Mouse (Mus musculus) liver, adult 2 months (tissue): ENCODE results near the gene Tenm2. TPM values are rescaled to one million over a fixed set of nuclear protein-coding genes. Genes with fewer than 3 reads are reported as not detected.

Experiments used
- DNase-seq: peaks from one replicate; pipeline ENCODE4 v3.0.0-alpha.2; 2011; ENCODE audit warnings: low read depth, low spot score; ENCODE audit errors: extremely low read depth
- H3K27ac ChIP-seq: fragments of 200-500 bp; replicated peaks from 2 replicates; pipeline ENCODE4 v1.5.1; 2012; ENCODE audit warnings: low read depth, mild to moderate bottlenecking, control low read depth, inconsistent platforms, low read length; ENCODE audit not compliant: insufficient read depth
- H3K27me3 ChIP-seq: fragments of 200-500 bp; 2 replicates; pipeline ENCODE4 v1.6.1; 2012; ENCODE audit warnings: mild to moderate bottlenecking, moderate library complexity, low read length, inconsistent platforms; ENCODE audit not compliant: control insufficient read depth, insufficient read depth
- H3K36me3 ChIP-seq: fragments of 200-500 bp; 2 replicates; pipeline ENCODE4 v1.6.1; 2012; ENCODE audit warnings: low read length, inconsistent platforms; ENCODE audit not compliant: control insufficient read depth, insufficient read depth
- H3K4me1 ChIP-seq: fragments of 200-500 bp; 2 replicates; pipeline ENCODE4 v1.6.1; 2011; ENCODE audit warnings: low read length; ENCODE audit not compliant: control insufficient read depth, insufficient read depth
- H3K4me3 ChIP-seq: fragments of 200-500 bp; 2 replicates; pipeline ENCODE4 v1.5.1; 2011; ENCODE audit warnings: low read depth, mild to moderate bottlenecking, control low read depth, low read length, moderate library complexity; ENCODE audit not compliant: insufficient read depth
- H3K79me2 ChIP-seq: fragments of 200-500 bp; 2 replicates; pipeline ENCODE4 v1.6.1; 2012; ENCODE audit warnings: inconsistent platforms, mild to moderate bottlenecking, low read length, moderate library complexity; ENCODE audit not compliant: control insufficient read depth, insufficient read depth
- H3K9ac ChIP-seq: fragments of 200-500 bp; 2 replicates; pipeline ENCODE4 v1.6.1; 2012; ENCODE audit warnings: low read depth, mild to moderate bottlenecking, control low read depth, inconsistent platforms, low read length
- CTCF ChIP-seq: fragments of 200-500 bp; IDR thresholded peaks from 2 replicates; pipeline ENCODE4 v1.5.1; 2011; ENCODE audit warnings: low read depth, low read length, control low read depth
- POLR2A ChIP-seq: fragments of 200-500 bp; IDR thresholded peaks from 2 replicates; pipeline ENCODE4 v1.6.1; 2011; ENCODE audit warnings: low read length, control low read depth; ENCODE audit not compliant: insufficient read depth; ENCODE audit errors: extremely low read depth
- WGBS: fragments of 180-500 bp; shearing (Covaris S2); methylation state at CpG from one replicate; pipeline ENCODE4 v1.1.7; 2018; 5-methylcytosine and 5-hydroxymethylcytosine counted together
- polyA plus RNA-seq: library from polyadenylated mRNA; depleted of rRNA; stranded (reverse); fragments of >200 nt; gene quantifications from 2 replicates; pipeline ENCODE4 v1.2.3, GENCODE M21; 2012
- total RNA-seq: library from RNA; depleted of rRNA; stranded (reverse); fragments of >200 nt; gene quantifications from 2 replicates; pipeline ENCODE4 v1.2.3, GENCODE M21; 2014

The Tenm2 gene
- total and polyA plus RNA-seq, 2 experiments, result not detected

DNA sequence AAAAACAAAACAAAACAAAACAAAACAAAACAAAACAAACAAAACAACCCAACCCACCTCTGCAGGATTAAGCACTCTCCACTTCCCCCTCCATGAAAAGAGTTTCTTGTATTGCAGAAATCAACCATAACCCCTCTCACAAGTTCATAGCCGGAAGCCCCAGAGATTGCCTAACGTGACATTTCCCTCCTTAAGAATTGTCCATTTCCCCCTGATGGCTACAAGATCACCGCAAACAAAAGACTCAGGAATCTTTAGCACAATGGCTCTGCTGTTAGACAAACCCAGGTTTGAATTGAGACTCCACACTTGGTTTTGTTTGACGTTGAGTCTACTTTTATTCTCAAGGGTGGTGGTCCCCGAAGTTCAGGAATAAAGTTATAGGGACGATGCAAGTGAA, 1063.2 kb downstream of the Tenm2 start:
- H3K79me2 ChIP-seq, result no peaks in the 10 kb centered on the region
- H3K27me3 ChIP-seq, result no peaks in the 10 kb centered on the region
- no peak for DNase-seq
- no peak overlapping the region for H3K9ac ChIP-seq
- H3K27ac ChIP-seq, result no peak overlapping the region
- H3K4me1 ChIP-seq, result no peaks in the 10 kb centered on the region
- TF ChIP-seq CTCF, result no peak
- TF ChIP-seq POLR2A, result no peak
- 78% methylated on average over 6 of the region's 6 CpGs for WGBS
- H3K4me3 ChIP-seq, result no peak overlapping the region
- no peaks in the 10 kb centered on the region for H3K36me3 ChIP-seq

DNA sequence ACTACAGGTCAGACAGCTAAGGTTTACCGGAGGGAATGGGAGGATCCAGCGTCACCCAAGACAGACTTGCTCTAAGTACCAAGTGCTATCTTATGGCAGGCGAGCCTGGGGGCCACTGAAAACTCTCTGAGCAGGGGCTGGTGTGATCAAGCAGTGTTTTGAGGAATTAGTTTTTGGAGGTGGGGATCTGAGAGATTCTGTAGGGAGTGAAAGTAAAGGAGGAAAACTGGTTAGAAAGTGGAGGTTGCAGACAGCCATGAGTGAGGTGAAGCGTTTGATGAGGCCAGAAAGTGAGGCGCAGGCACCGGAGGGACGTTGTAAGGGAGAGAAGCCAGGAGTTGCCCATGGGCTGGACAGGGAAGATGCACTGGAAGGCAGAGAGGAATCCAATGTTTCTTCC, 1063.8 kb downstream of the Tenm2 start:
- Histone ChIP-seq H3K27ac (no peak overlapping the region), H3K4me1 (no peaks in the 10 kb centered on the region), H3K36me3 (no peaks in the 10 kb centered on the region), H3K79me2 (no peaks in the 10 kb centered on the region), H3K27me3 (no peaks in the 10 kb centered on the region), H3K9ac (no peak overlapping the region), H3K4me3 (no peak overlapping the region)
- WGBS, result 81% methylated on average over 7 of the region's 7 CpGs
- TF ChIP-seq POLR2A (no peak), CTCF (no peak)
- DNase-seq, result no peak

DNA sequence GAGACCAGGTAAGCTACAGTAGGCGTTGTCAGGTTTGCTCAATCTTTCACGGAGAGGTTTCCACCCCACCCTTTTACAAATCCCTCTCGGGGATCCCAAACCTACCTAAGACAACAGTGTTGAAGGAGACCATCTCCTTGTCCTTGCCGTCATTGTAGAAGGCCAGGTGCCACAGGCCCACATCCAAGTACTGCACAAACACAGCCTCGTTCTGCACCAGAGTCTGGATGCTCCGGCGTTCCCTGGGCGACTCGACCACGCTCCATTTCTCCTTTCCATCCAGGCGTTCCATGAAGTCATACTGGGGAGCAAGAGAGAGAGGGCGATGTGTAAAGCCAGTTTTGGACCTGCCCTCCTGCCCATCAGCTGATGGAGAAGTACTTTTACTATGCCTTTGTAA, 1064.5 kb downstream of the Tenm2 start:
- WGBS, result 88% methylated on average over 12 of the region's 12 CpGs
- DNase-seq, result no peak
- no peaks in the 10 kb centered on the region for H3K36me3 ChIP-seq

DNA sequence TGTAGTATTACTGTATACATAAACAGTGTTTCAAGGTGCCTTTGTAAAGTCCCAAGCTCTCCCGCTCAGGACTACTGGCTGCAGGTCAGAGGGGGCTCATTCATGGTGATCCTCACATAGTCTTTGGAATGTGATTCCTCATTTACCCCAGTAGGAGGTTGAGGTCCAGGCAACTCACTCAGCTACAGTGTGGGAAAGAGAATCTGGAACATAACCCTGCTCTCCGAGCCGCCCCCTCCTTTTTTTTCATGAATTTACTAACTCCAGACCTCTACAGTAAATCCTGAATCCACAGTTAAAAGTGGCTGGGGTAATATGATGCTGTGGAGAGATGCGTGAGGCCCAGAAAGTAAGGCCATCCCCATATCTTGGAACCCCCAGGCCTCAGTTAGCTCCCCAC, 1066.0 kb downstream of the Tenm2 start:
- Histone ChIP-seq H3K4me1 (no peaks in the 10 kb centered on the region), H3K27me3 (no peaks in the 10 kb centered on the region), H3K27ac (no peak overlapping the region), H3K79me2 (no peaks in the 10 kb centered on the region), H3K36me3 (no peaks in the 10 kb centered on the region), H3K9ac (no peak overlapping the region), H3K4me3 (no peak overlapping the region)
- DNase-seq, result no peak
- 73% methylated on average over 4 of the region's 4 CpGs for WGBS
- TF ChIP-seq POLR2A, result no peak
- no peak for TF ChIP-seq CTCF

More for the DNA sequence above, 1064.5 kb downstream of the Tenm2 start:
- Histone ChIP-seq H3K79me2 (no peaks in the 10 kb centered on the region), H3K27me3 (no peaks in the 10 kb centered on the region), H3K4me3 (no peak overlapping the region), H3K9ac (no peak overlapping the region), H3K27ac (no peak overlapping the region), H3K4me1 (no peaks in the 10 kb centered on the region)
- TF ChIP-seq POLR2A (no peak), CTCF (no peak)

DNA sequence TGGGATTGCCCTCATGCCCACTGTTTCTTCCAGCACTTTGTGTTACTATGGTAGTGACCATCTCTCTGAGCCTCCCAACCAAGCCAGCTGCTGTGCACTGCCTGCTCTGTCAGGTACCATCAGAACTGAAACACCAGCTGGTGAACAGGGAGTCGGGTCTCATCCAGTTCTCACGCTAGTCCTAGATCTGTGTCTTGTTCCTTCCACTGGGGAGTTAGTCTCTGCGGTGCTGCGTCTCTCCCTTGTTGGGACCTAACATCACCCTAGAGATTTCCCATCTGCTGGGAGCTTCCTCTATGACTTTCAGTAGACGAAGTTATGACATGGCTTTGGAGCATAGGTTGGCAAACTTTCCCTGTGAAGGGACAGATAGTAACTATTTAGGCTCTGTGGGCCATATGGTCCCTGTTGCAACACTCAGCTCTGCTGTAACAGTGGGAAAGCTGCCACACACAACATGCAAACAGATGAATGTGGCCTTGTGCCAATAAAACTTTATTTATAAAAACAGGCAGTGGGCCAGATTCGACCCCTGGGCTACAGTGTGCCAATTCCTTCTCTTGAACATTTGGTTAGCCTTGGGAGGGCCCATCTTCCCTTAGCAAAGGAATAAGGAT, 1066.7 kb downstream of the Tenm2 start:
- TF ChIP-seq CTCF (no peak), POLR2A (no peak)
- Histone ChIP-seq H3K4me1 (no peaks in the 10 kb centered on the region), H3K4me3 (no peak overlapping the region), H3K36me3 (no peaks in the 10 kb centered on the region), H3K27me3 (no peaks in the 10 kb centered on the region), H3K9ac (no peak overlapping the region), H3K27ac (no peak overlapping the region), H3K79me2 (no peaks in the 10 kb centered on the region)
- DNase-seq, result no peak
- 75% methylated on average over 6 of the region's 6 CpGs for WGBS

DNA sequence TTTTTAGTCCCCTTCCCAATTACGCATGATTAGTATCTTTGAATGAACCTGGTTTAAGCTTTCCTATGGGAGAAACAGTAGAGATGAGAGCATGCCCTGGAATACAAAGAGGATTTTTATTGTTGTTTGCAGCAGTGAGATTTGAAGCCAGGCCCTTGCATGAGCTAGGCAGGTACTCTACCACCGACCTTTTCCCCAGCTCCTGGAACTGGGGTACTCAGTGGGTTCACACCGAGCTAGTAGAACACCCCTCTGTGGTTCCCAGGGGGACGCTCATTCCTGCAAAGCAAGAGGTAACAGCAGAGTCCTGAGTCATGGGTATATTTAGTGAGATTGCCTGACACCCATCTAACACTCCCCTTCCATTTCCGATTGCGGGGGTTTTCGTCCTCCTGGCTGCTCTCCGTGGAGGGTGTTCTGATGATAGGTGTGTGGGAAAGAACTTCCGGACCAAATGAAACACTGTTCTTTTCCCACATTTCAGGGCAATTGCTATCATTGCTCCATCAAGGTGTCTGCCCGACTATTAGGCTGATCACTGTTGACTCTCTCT, 1067.9 kb downstream of the Tenm2 start:
- no peaks in the 10 kb centered on the region for H3K79me2 ChIP-seq
- no peak overlapping the region for H3K9ac ChIP-seq
- H3K4me3 ChIP-seq, result no peak overlapping the region
- TF ChIP-seq POLR2A, result no peak
- no peak for TF ChIP-seq CTCF
- WGBS, result 76% methylated on average over 10 of the region's 10 CpGs
- no peak overlapping the region for H3K27ac ChIP-seq
- no peaks in the 10 kb centered on the region for H3K4me1 ChIP-seq
- DNase-seq, result no peak
- H3K27me3 ChIP-seq, result no peaks in the 10 kb centered on the region
- no peaks in the 10 kb centered on the region for H3K36me3 ChIP-seq
